Mouse (Mus musculus) olfactory bulb, adult 2 months (tissue): ENCODE measurements around the gene Ankrd27.

Source experiments
- CTCF ChIP-seq: fragments of 200-500 bp; IDR thresholded peaks from 2 replicates; pipeline ENCODE4 v1.5.1; 2012; ENCODE audit warnings: low read depth, mild to moderate bottlenecking, low read length, moderate library complexity; ENCODE audit not compliant: insufficient read depth
- POLR2A ChIP-seq: fragments of 200-500 bp; IDR thresholded peaks from 2 replicates; pipeline ENCODE4 v1.6.1; 2012; ENCODE audit warnings: mild to moderate bottlenecking, low read depth, low read length, moderate library complexity; ENCODE audit not compliant: insufficient read depth

DNA sequence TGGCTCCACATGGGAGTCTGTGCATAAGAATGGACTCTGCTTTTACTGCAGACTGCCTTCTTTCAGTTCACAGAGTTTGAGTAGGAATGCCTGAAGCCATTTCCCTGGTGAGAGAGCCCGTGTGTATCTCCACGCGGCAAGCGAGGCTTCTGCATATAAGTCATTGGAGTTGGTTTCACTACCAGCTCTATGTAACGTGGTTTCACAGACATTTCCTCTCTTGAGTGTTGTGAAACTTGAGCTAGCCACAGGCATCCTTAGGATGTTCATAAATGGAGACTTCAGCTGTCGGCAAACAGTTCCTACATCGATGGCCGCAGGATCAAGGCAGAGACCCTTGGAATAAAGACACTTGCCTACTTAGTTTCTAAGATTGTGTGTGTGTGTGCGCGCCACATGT lies 23.2 kb downstream of the Ankrd27 start:
- TF ChIP-seq CTCF (no peak), POLR2A (no peak)
